Mouse (Mus musculus): ENCODE results near the gene Cep95. TPM values are rescaled to one million over a fixed set of nuclear protein-coding genes. Genes with fewer than 3 reads are reported as not detected.
A peak's percentile ranks its signal among the peaks of the same experiment; 100 is the strongest.
"Not testable (repeated sequence)": the region's sequence is repeated elsewhere in the genome, so short reads cannot be mapped to it uniquely, and the experiment has no call there.

The Cep95 gene
- total RNA-seq (2014; fragmentation: Nextera tagmentation), result 37.1 and 39.8 TPM in 2 replicates
- 19.3 and 23.8 TPM in 2 replicates for total RNA-seq (2017)
- 2.0 and 3.1 TPM in 2 replicates for polyA plus RNA-seq (2012)

DNA sequence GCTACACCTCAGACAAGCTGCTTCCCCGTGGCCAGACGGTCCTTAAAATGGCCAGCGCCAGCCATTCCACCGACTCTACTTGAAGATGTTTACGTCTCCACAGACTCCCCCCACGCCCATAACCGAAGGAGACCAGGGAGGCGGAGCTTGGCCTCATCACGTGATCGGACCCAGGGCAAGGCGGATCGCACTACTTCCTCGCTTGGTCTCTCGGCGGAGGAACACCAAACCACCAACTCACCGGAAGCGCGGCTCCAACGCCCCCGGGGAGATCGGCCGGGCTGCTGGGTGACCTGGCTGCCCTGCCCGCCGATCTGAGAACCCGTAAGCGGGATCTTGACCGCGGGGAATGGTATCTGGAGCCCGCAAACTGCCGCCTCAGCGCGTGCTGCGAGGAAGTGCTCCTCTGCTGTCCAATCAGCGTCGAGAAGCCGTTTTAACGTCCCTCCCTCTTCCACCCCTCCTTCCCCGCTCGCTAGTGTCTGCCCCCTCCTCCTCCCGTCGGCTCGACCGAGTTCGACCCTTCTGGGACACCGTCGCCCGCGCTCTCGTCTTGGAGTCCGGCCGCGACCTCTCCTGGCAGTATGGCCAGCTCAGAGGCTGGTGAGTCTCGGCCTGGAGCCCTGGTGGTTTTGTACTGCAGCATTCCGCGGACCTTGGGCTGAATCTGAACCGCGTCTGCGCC lies at the start of gene Cep95, which contains the start of gene Ddx5:
Gene Cep95, plus strand, starts transcription at position 478 of the 685 bp plus-strand sequence.
Gene Ddx5, minus strand, starts transcription at position 411 of the 685 bp plus-strand sequence.
- peak; percentile 95 for DNase-seq (ENCODE audit: low spot score)
- ATAC-seq (ENCODE audit: extremely low read depth, insufficient number of reproducible peaks, low FRiP score, poor library complexity, severe bottlenecking), result peak; percentile 76
- TF ChIP-seq TAL1 (conservative IDR thresholded peaks at IDR 0.05; ENCODE audit: low read depth, low read length) (no peak), POLR2AphosphoS5 (IDR thresholded peaks at IDR 0.05; ENCODE audit: insufficient replicate concordance, low read depth, low read length) (no peak), GATA1 (IDR thresholded peaks at IDR 0.05; ENCODE audit: borderline replicate concordance, low read length) (no peak), GATA2 (IDR thresholded peaks at IDR 0.05; ENCODE audit: borderline replicate concordance, low read depth, low read length) (no peak), CTCF (IDR thresholded peaks at IDR 0.05; ENCODE audit: low read depth, low read length) (no peak)
- H3K36me3 ChIP-seq (replicated peaks), result peaks cover 61% of the 10 kb centered on the region
- peaks cover 27% of the 10 kb centered on the region for H3K4me1 ChIP-seq (ENCODE audit: insufficient read depth, low read depth, low read length)
- H3K9me3 ChIP-seq (replicated peaks), result no peaks in the 10 kb centered on the region
- no peaks in the 10 kb centered on the region for H3K27me3 ChIP-seq (ENCODE audit: insufficient read depth, low read length)
- H3K4me3 ChIP-seq (ENCODE audit: low read depth, low read length), result peak within 1 kb of the TSS; percentile 82

GRCm38 (mm10) chr11:106740724-106741123 lies 48.3 kb upstream of the Cep95 start:
- not testable (repeated sequence) for ATAC-seq (ENCODE audit: extremely low read depth, insufficient number of reproducible peaks, low FRiP score, poor library complexity, severe bottlenecking); H3K36me3 ChIP-seq (replicated peaks)

DNA sequence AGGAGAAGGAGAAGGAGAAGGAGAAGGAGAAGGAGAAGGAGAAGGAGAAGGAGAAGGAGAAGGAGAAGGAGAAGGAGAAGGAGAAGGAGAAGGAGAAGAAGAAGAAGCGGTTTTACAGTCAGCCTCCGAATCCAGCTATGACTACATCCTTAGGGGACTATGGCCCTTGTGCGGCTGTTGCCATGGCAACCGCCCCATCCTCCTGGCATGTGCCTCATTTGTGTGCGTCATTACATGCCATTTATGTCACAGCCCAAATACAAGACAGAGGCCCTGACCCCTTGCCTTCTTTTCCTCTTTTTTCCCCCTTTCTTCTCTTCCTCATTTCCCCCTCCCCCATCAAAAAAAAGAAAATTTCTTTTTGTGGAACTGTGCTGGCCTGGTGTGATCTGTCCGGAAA lies 47.8 kb upstream of the Cep95 start:
- H3K36me3 ChIP-seq (replicated peaks), result no peaks in the 10 kb centered on the region
- DNase-seq (ENCODE audit: low spot score) (no peak), ATAC-seq (ENCODE audit: extremely low read depth, insufficient number of reproducible peaks, low FRiP score, poor library complexity, severe bottlenecking) (no peak)
- no peaks in the 10 kb centered on the region for H3K9me3 ChIP-seq (replicated peaks)
- peaks cover 27% of the 10 kb centered on the region for H3K27me3 ChIP-seq (ENCODE audit: insufficient read depth, low read length)
- no peak overlapping the region for H3K4me3 ChIP-seq (ENCODE audit: low read depth, low read length)
- H3K4me1 ChIP-seq (ENCODE audit: insufficient read depth, low read depth, low read length), result no peaks in the 10 kb centered on the region; the same call in 1 of the 2 replicates
- TF ChIP-seq GATA2 (IDR thresholded peaks at IDR 0.05; ENCODE audit: borderline replicate concordance, low read depth, low read length), result no peak
- no peak for TF ChIP-seq CTCF (IDR thresholded peaks at IDR 0.05; ENCODE audit: low read depth, low read length)
- TF ChIP-seq GATA1 (IDR thresholded peaks at IDR 0.05; ENCODE audit: borderline replicate concordance, low read length), result no peak
- no peak for TF ChIP-seq POLR2AphosphoS5 (IDR thresholded peaks at IDR 0.05; ENCODE audit: insufficient replicate concordance, low read depth, low read length)

More at GRCm38 (mm10) chr11:106740724-106741123, 48.3 kb upstream of the Cep95 start:
- not testable (repeated sequence) for DNase-seq (ENCODE audit: low spot score); H3K4me1 ChIP-seq (ENCODE audit: insufficient read depth, low read depth, low read length); H3K4me3 ChIP-seq (ENCODE audit: low read depth, low read length); H3K9me3 ChIP-seq (replicated peaks)
- peaks cover 27% of the 10 kb centered on the region for H3K27me3 ChIP-seq (ENCODE audit: insufficient read depth, low read length)

DNA sequence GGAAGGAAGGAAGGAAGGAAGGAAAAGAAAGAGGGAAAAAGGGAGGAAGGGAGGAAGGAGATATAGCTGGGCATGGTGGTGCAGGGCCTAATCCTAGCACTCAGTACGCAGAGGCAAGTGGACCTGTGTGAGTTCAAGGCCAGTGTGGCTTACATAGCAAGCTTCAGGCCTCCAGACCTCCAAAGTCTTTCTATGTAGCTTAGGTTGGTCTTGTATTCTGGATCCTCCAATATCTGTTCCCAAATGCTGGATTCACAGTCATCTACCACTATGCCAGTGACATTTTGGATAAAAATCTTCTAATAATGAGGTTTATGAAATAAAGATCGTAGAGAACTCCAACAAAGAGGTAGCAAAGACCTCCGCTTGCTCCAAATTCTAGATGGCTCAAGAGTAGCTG lies 47.2 kb upstream of the Cep95 start:
- TF ChIP-seq CTCF (IDR thresholded peaks at IDR 0.05; ENCODE audit: low read depth, low read length) (no peak), POLR2AphosphoS5 (IDR thresholded peaks at IDR 0.05; ENCODE audit: insufficient replicate concordance, low read depth, low read length) (no peak), TAL1 (conservative IDR thresholded peaks at IDR 0.05; ENCODE audit: low read depth, low read length) (no peak), GATA1 (IDR thresholded peaks at IDR 0.05; ENCODE audit: borderline replicate concordance, low read length) (no peak), GATA2 (IDR thresholded peaks at IDR 0.05; ENCODE audit: borderline replicate concordance, low read depth, low read length) (no peak)
- Histone ChIP-seq H3K36me3 (replicated peaks) (no peaks in the 10 kb centered on the region), H3K9me3 (replicated peaks) (no peaks in the 10 kb centered on the region), H3K4me3 (ENCODE audit: low read depth, low read length) (no peak overlapping the region), H3K27me3 (ENCODE audit: insufficient read depth, low read length) (peaks cover 22% of the 10 kb centered on the region), H3K4me1 (ENCODE audit: insufficient read depth, low read depth, low read length) (no peaks in the 10 kb centered on the region; the same call in 1 of the 2 replicates)
- ATAC-seq (ENCODE audit: extremely low read depth, insufficient number of reproducible peaks, low FRiP score, poor library complexity, severe bottlenecking), result no peak
- no peak for DNase-seq (ENCODE audit: low spot score)

- Histone ChIP-seq H3K4me3 (ENCODE audit: low read depth, low read length) (no peak overlapping the region), H3K4me1 (ENCODE audit: insufficient read depth, low read depth, low read length) (no peaks in the 10 kb centered on the region; the same call in 1 of the 2 replicates), H3K36me3 (replicated peaks) (no peaks in the 10 kb centered on the region), H3K27me3 (ENCODE audit: insufficient read depth, low read length) (peaks cover 18% of the 10 kb centered on the region), H3K9me3 (replicated peaks) (no peaks in the 10 kb centered on the region)
- DNase-seq (ENCODE audit: low spot score) (no peak), ATAC-seq (ENCODE audit: extremely low read depth, insufficient number of reproducible peaks, low FRiP score, poor library complexity, severe bottlenecking) (no peak)
- TF ChIP-seq POLR2AphosphoS5 (IDR thresholded peaks at IDR 0.05; ENCODE audit: insufficient replicate concordance, low read depth, low read length) (no peak), CTCF (IDR thresholded peaks at IDR 0.05; ENCODE audit: low read depth, low read length) (no peak), GATA1 (IDR thresholded peaks at IDR 0.05; ENCODE audit: borderline replicate concordance, low read length) (no peak), GATA2 (IDR thresholded peaks at IDR 0.05; ENCODE audit: borderline replicate concordance, low read depth, low read length) (no peak), TAL1 (conservative IDR thresholded peaks at IDR 0.05; ENCODE audit: low read depth, low read length) (no peak)
Observed at GRCm38 (mm10) chr11:106742388-106742841, 46.6 kb upstream of the Cep95 start.

GRCm38 (mm10) chr11:106744949-106745348 lies 44.1 kb upstream of the Cep95 start:
- no peak for ATAC-seq (ENCODE audit: extremely low read depth, insufficient number of reproducible peaks, low FRiP score, poor library complexity, severe bottlenecking)
- TF ChIP-seq CTCF (IDR thresholded peaks at IDR 0.05; ENCODE audit: low read depth, low read length) (no peak), GATA1 (IDR thresholded peaks at IDR 0.05; ENCODE audit: borderline replicate concordance, low read length) (no peak), TAL1 (conservative IDR thresholded peaks at IDR 0.05; ENCODE audit: low read depth, low read length) (no peak), POLR2AphosphoS5 (IDR thresholded peaks at IDR 0.05; ENCODE audit: insufficient replicate concordance, low read depth, low read length) (no peak), GATA2 (IDR thresholded peaks at IDR 0.05; ENCODE audit: borderline replicate concordance, low read depth, low read length) (no peak)
- Histone ChIP-seq H3K4me3 (ENCODE audit: low read depth, low read length) (no peak overlapping the region), H3K27me3 (ENCODE audit: insufficient read depth, low read length) (peaks cover 15% of the 10 kb centered on the region), H3K36me3 (replicated peaks) (no peaks in the 10 kb centered on the region), H3K4me1 (ENCODE audit: insufficient read depth, low read depth, low read length) (peaks cover under 1% of the 10 kb centered on the region; the same call in 1 of the 2 replicates), H3K9me3 (replicated peaks) (no peaks in the 10 kb centered on the region)
- no peak for DNase-seq (ENCODE audit: low spot score)

GRCm38 (mm10) chr11:106749557-106750120 lies 39.4 kb upstream of the Cep95 start:
- Histone ChIP-seq H3K27me3 (ENCODE audit: insufficient read depth, low read length) (peaks cover 19% of the 10 kb centered on the region), H3K4me1 (ENCODE audit: insufficient read depth, low read depth, low read length) (peaks cover 14% of the 10 kb centered on the region)
- not testable (repeated sequence) for ATAC-seq (ENCODE audit: extremely low read depth, insufficient number of reproducible peaks, low FRiP score, poor library complexity, severe bottlenecking); H3K9me3 ChIP-seq (replicated peaks); H3K4me3 ChIP-seq (ENCODE audit: low read depth, low read length); H3K36me3 ChIP-seq (replicated peaks); DNase-seq (ENCODE audit: low spot score)

All from G1E (cell line).